Mouse (Mus musculus): ENCODE data around the gene Mlxip. TPM values are rescaled to one million over a fixed set of nuclear protein-coding genes. Genes with fewer than 3 reads are reported as not detected.

Gene Mlxip
- total RNA-seq, 2 experiments from 2014 or later = 48.4 to 49.8 TPM

DNA sequence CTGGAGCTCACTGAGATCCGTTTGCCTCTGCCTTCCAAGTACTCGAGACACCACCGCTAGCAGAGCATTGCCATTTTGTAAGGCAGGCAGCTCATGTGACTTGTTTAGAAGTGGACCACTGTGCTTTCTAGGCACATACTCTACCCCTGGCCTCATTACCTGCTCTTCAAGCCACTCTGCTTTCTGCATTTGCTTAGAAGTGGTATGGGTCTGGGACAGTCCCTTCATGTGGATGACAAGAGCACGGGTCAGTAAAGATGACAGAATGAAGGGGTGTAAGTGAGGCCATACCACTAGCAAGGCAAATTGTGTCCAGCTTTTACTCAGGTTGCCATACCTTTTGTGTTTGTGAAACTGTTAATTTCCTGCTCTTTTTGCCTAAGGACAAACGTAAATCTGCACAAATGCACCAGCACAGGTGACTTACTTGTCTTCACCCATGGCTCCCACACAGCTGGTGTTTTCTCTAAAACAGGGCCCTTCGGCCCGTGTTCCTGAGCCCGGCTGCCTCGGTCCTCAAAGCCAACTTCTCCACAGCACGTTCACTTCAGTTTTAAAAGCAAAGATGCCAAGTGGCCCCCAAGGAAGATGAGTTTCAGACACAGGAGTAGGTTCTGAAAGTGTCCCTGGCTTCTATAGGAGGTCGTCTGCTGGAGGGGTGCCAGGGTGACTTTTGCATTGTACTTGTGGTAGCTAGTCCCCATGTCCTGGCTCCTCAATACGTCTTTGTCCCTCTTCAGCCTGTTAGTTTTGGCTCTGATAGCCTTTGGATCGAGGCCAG, 37.1 kb downstream of the Mlxip start:
- DNase-seq (ENCODE audit: low spot score in 2 of 2) = peak; percentile 41 to 74

DNA sequence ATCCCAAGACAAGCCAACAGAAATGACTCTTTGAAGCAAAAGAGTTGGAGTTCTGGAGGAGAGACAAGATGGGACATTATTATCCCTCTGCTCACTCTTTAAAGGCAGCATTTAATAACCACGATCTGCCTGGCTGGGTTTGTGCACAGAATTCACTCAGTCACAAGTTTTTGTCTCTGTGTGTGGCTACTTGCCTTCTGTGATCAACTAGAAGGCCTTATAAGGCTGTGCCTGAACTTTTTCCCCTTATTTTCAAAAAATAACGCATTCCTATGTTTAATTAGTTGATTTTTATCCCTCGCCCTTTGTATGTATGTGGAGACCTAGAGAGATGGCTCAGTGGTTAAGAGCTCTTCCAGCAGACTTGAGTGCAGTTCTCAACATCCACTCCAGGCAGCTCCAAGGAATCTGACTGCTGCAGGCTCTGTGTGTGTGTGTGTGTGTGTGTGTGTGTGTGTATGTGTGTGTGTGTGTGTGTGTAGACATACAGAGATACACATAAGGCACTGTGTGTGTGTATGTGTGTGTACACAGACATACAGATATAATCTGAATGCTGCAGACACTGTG, 37.8 kb downstream of the Mlxip start:
- DNase-seq (ENCODE audit: low spot score in 2 of 2) = no peak

DNA sequence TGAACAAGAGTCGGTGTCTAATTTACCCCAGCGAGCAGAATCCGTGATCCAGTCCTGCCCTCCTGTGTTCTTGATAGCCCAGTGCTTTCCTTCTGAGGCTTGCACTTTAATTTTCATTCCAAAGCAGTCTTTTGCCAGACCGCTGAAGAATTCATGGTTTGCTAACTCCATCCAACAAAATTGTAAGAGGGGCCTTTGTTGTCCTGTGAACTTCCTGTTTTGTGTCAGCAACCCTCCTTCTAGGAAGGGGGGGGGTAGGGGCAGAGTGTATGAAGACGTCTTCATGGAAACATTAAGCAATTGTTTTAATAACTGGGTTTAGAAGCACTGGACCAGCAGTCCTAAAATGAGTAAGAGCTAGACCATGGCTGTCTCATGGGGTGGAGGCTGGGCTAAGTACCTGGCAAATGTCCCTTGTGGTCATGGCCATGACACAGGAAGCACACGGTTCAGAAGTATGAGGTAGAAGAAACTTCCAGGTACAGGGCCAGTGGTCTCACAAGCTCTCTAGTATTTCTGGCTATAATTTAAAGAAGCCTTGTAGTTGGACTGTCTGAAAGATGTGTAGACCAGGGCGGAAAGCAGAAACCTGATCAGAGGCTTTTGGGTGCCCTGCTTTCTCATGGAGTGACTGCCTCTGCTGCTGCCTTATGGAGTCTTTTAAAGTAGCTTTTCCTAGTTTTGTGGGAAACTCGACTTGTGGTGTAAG, 41.6 kb downstream of the Mlxip start:
- DNase-seq (ENCODE audit: low spot score in 2 of 2) = no peak

DNA sequence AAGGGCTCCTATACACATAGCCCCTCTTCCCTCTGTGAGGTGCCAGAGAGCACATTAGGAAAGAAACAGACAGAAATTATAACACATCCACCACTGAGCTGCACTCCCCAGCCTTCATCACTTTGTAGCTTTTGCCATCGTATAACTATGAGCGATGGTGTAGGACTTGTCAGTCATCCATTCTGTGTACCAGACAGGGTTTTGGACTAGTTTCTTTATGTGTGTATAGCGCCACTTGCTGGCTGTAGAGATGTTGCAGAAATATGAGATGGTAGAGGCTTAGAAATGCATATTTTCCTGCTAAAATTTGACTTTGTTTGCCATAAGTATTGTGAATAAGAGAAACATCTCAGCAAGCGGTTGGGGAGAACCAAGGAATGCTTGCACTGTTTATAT, 42.2 kb downstream of the Mlxip start:
- DNase-seq (ENCODE audit: low spot score in 2 of 2) = peak in 1 of 2 experiments; percentile 34

DNA sequence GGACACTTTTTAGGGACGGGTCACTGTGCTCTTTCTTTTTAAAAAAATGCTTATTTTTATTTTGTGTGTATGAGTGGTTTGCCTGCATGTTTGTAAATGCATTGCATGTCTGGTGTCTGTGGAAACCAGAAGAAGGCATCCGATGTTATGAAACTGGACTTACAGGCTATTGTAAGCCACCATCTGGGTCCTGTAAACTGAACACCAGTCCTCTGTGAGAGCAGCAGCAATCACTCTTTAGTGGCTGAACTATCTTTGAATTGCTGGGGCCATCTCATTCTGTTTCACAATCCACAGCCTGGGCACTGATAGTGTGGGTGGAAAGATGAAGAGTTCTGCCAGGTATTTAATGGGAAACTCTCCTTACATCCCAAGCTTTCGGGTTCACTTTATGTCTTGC, 43.8 kb downstream of the Mlxip start:
- no peak for DNase-seq (ENCODE audit: low spot score in 2 of 2)

DNA sequence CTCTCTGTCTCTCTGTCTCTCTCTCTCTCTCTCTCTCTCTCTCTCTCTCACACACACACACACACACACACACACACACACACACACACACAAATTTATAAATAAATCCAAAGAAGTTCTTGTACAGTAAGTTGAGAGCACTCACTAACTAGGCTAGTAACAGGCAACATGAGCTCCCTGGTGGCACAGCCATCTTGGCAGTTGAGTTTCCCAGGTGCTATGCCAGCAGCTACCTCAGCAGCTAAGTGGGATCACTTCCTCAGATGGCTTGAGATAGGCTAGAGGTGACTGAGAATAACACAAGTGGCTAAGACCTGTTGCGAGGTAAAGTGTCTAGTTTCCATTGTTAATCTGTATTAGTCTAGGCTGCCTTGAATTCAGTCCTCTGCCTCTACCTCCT, 44.7 kb downstream of the Mlxip start:
- no peak for DNase-seq (ENCODE audit: low spot score in 2 of 2)

DNA sequence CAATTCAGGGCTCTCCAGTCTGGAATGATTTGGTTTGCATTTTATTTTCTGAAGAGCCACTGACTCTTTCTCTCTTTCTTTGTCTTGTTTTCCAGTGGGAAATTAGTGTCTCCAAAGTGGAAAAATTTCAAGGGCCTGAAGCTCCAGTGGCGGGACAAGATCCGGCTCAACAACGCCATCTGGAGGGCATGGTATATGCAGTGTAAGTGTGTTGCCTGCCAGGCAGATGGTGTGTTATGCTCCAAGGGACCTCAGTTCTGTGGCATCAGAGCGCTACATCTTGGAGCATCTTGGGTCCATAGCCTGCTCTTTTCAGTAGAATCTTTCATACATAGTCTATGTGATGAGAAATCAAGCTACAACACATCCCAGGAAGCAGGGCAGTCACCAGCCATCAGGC, 45.3 kb downstream of the Mlxip start:
- DNase-seq (ENCODE audit: low spot score in 2 of 2) = peak in 1 of 2 experiments; percentile 33

DNA sequence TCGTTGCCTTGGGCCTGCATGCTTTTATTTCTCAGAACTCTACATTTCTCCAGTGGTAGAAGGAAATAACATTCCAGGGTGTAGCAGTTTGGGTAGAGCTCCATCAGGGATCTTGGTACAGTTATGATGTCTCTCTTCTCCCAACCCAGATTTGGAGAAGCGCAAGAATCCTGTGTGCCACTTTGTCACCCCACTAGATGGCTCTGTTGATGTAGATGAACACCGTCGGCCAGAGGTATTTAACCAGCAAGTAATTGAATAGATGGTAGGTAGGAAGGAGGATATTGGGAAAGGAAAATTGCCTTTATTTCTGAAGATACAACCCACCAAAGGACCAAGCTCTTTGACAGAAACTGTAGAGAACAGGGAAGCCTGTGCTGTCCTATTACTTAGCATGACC, 46.1 kb downstream of the Mlxip start:
- no peak for DNase-seq (ENCODE audit: low spot score in 2 of 2)

DNA sequence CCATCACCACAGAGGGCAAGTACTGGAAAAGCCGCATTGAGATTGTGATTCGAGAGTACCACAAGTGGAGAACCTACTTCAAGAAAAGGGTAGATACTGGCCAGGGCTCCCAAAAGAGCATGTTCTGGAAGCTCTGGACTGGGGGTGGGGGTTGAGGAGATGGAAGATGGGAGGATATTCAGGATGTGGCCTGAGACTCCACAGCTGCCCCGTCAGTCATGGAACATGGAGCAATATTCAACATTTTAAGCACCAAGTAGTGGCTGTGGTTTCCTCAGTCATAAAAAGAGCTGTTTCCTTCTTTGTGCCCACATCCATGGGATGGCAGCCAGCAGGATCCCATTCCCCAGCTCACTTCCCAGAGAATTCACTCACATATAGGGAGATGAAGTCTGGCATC, 47.7 kb downstream of the Mlxip start:
- DNase-seq (ENCODE audit: low spot score in 2 of 2) = no peak

DNA sequence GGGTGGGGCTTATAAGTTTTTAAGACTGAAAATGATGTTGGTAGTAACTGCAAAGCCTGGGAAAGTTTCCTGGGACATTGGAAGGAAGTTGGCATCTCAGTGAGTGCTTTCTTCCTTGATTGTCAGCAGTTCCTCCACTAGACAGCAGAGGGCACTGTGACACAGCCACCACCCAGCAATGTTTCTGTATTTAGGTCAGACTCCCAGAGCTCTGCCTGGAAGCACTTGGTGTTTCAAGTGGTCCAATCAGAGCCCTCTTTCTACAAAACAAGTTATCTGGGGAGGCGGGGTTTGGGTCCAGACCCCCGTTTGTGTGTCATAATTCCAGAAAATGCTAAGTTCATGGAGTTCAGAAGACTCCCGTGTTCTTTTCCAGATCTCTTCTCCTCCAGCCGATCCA, 49.5 kb downstream of the Mlxip start:
- DNase-seq (ENCODE audit: low spot score in 2 of 2) = peak; percentile 39 to 70

DNA sequence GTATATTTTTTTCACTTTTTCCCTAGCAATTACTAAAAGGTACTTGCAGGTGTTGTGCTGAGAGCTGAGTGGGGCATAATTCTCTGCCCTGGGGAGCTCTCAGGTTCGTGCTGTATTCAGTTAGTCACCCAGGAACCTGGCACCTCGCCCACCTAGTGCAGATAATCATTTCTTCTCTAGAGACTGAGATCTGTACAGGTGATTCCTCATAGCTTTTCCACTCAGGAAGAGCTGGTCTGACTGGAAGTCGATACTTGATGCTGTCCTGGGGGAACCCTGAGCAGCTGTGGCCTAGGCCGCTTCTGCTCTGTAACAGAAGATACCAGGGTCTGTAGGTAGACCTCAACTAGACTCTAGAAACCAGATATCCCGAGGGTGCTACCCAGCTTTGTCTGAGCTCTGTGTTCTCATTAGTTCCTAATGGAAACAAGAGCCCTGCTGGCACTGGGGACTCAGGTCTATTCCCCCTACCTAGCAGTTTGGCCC, 50.3 kb downstream of the Mlxip start:
- no peak for DNase-seq (ENCODE audit: low spot score in 2 of 2)

DNA sequence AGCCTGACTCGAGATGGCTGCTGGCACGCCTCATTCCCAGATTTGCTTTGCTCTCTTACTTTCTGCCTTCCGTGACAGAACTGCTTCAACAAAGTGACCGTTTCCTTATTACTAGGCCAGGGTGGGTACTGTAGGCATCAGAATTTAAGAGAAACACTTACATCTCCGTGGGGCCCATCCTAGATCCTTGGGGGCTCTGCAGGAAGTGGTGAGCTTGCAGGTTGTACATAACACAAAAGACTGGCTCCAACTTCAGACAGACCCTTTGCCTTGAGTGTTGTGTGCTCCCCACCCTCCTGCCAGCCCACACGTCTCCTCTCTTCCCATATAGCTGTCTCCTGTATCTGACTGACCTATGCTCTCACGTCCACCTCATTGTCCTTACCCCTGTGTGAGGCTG, 57.3 kb downstream of the Mlxip start:
- no peak for DNase-seq (ENCODE audit: low spot score in 2 of 2)

DNA sequence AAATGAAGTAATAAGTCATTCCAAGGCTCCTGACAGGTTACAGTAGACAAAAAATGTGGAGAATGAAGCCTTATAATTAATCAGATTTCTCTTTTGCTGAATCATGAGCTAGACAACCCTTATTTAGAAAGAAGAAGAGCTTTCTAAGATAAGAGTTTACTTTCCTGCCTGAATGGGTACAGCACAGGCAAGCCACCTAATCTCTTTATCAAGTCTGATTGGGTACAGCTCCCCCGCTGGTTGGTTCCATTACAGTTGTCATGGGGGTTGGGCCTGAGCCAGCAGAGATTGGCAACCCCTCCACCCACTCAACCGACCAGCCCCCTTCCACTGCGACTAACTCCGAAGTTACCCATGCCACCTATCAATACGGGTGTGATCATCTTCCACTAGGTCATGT, 66.8 kb downstream of the Mlxip start:
- DNase-seq (ENCODE audit: low spot score in 2 of 2) = no peak

DNA sequence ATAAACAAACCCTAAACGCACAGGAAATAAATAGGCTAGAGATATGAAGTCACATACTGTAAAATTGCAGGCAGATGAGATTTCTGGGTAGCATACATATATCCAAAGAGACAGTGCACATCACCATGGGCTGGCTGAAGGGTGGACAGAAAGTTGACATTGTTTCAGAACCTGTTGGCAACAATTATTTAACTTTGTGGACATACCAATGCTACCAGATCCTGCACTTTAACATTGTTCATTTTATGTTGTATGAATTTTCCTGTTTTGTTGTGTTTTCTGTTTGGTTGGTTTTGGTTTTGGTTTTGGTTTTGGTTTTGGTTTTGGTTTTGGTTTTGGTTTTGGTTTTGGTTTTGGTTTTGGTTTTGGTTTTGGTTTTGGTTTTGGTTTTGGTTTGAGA, 70.0 kb downstream of the Mlxip start:
- no peak for DNase-seq (ENCODE audit: low spot score in 2 of 2)

DNA sequence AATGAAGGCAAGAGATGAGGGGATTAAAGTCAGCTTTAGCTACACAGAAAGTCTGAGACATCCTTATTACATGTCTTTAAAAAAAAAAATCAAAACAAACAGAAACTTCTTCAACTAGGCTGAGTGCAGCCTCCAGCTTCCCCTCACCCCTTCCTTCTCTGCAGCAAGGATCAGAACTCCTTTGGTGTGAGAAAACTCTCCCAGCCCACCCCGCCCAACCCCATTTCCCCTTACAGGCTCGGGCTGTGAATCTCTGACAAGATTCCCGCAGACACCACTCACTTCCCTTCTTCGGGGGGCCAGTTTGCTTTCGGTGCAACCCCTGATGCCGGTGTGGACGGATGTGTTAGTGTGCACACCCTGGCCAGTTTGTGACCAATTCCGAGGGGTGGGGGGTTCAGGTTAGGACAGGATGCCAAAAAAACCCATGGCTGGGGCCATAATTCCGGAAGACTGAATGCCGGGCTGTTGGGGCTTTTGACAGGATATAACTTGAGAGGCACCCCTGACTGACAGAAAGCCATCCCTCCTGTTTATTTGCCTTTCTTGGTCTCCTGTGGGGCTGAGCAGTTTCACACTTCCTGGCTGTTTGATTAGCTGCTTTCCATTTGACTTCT, 76.3 kb downstream of the Mlxip start:
- DNase-seq (ENCODE audit: low spot score in 2 of 2) = no peak

DNA sequence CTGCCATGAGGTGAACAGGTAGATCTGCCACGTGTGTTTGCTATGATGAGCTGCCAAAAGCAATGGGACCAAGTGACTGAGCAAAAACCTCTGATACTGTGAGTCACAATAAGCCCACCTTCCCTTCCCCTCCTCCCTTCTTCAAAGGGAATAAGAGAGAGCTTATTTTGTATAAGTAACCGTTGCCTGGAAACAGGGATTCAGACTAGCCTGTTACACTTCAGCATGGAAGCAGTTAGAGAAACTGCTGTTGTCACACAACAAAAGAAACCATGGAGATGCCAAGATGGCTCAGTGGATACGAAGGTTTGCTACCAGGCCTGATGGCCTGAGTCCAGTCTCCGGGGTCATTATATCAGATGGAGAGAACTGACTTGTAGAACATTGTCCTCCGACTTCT, 79.2 kb downstream of the Mlxip start:
- no peak for DNase-seq (ENCODE audit: low spot score in 2 of 2)

DNA sequence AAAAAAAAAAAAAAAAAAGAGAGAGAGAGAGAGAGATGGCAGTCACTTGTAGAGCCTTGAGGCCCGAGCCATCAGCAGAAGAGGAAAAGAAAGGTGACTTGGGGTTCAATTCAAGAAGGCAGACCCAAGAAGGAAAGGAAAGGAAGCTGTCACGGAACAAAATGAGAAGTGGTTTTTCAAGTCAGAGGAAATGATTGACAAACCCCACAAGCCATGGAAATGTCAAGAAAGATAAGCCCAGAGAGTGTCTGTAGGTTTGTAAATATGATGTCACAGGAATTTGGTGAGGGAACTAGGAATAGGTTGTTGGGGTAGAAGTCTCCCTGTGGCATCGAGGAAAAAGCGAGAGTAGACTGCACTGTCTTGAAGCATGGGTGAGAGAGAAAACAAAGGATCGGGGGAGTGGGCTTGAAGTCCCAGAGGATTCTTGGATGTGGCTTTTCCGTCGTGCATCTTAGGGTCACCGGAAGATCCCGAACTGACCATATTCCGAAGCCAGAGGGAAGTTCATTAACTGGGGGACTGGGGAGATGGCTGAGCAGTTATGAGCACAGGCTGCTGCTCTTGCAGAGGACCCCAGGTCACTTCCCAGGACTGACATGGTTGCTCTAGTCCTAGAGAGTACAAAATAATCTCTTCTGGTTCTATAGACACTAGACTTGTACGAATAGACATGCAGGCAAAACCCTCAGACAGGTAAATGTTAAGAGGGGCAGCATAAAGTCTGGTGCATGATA, 93.2 kb downstream of the Mlxip start:
- DNase-seq (ENCODE audit: low spot score in 2 of 2) = no peak

DNA sequence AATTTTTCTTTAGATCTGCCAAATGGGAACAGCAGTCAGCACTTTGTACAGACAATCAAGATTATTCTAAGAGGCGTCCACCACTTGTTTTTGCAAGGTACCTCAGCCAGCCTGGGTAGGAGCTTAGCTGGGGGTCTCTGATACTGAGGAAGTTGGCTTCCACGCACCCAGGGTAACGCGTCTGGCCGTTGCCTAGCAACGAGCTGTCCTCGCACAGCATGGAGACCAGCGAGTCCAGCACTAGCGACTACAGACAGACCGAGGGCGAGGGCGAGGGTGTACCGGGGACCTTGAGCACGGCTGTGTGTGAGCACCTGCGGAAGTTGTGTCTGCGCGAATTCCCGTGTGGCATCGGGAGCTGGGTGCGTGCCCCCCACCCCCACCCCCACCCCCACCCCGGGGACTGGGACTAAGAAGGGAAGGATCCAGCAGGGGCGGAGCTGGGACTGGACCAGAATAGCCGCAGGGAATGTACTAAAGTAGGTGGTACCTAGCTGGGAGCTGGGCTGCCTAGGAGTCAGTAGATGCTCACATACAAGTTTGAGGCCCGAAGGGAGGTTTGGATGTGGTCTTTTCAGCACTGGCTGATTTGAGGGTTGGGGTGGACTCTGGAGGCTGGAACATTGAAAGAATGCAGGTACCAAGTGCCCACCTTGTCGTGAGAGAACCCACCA, 94.7 kb downstream of the Mlxip start, which contains the start of the genes Lrrc43 and Il31:
Lrrc43 (plus strand) TSS at position 194 of the 674 bp plus-strand sequence.
Il31 (minus strand) TSS at position 378 of the 674 bp plus-strand sequence.
- DNase-seq (ENCODE audit: low spot score in 2 of 2) = no peak

DNA sequence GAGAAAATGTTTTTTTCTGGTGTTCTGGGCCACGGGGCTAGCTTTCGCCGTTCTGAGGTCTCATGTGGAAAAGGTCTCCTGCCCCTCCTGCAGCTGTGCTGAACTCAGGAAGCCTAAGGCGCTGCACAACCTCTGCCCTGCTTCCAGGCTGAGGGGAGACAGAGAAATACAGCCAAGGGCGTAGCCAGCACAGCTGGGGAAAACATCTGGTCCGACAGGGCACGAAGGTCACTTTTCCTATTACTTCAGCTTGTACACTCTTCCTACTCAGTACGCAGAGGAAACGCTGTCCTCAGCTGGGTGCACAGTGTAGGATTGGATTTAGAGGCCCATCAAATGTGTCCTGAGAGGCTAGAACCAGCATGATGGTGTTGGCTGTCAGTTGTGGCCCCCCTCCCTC, 95.3 kb downstream of the Mlxip start:
- DNase-seq (ENCODE audit: low spot score in 2 of 2) = peak in 1 of 2 experiments; percentile 31

DNA sequence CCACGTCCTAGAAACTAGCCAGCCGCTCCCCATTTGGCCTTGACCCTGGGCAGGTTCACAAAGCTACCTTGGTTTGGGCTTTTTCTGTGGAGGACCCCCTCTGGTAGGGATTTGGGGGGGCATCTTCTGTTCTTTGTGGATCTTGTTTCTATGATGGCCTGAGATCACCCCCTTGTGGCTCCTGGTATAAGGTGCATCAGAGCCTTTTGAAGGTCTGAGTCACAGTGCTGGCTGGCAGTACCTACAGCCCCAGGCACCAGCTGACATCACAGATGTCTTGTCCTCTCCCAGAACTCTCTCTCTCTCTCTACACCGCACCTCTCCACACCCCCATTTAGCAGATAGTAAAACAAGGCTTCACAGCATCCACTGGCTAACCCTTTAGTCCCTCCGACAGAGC, 105.1 kb downstream of the Mlxip start:
- no peak for DNase-seq (ENCODE audit: low spot score in 2 of 2)
